Mouse (Mus musculus) ES-CJ7 (cell line): ENCODE data around the gene Tnrc18.
A peak's percentile ranks its signal among the peaks of the same experiment; 100 is the strongest.

ENCODE experiments used
- DNase-seq: peaks from one replicate; pipeline ENCODE4 v3.0.0; 2011; ENCODE audit warnings: low read depth, low spot score

Gene Tnrc18

GRCm38 (mm10) chr5:142776080-142776479 is 41.4 kb downstream of the Tnrc18 start:
- no peak for DNase-seq

- no peak for DNase-seq
These were observed 42.7 kb downstream of the Tnrc18 start for GRCm38 (mm10) chr5:142774771-142775170.

GRCm38 (mm10) chr5:142771964-142772363 is 45.5 kb downstream of the Tnrc18 start:
- no peak for DNase-seq

- no peak for DNase-seq
These were observed 46.4 kb downstream of the Tnrc18 start for GRCm38 (mm10) chr5:142771034-142771433.

- no peak for DNase-seq
These were observed 47.8 kb downstream of the Tnrc18 start for GRCm38 (mm10) chr5:142769641-142770040.

GRCm38 (mm10) chr5:142768352-142769267 is 48.9 kb downstream of the Tnrc18 start:
- peak; percentile 54 for DNase-seq

- peak; percentile 74 for DNase-seq
These were observed 49.5 kb downstream of the Tnrc18 start for GRCm38 (mm10) chr5:142767937-142768336.

GRCm38 (mm10) chr5:142766708-142767107 is 50.8 kb downstream of the Tnrc18 start:
- no peak for DNase-seq

- no peak for DNase-seq
These were observed 52.6 kb downstream of the Tnrc18 start for GRCm38 (mm10) chr5:142764889-142765288.

GRCm38 (mm10) chr5:142764306-142764705 is 53.2 kb downstream of the Tnrc18 start:
- DNase-seq = no peak

GRCm38 (mm10) chr5:142762082-142762807 is 55.2 kb downstream of the Tnrc18 start:
- no peak for DNase-seq

- DNase-seq = no peak
These were observed 56.0 kb downstream of the Tnrc18 start for GRCm38 (mm10) chr5:142761326-142761983.

- DNase-seq = no peak
These were observed 57.7 kb downstream of the Tnrc18 start for GRCm38 (mm10) chr5:142759786-142760185.

- DNase-seq = peak; percentile 44
These were observed 65.2 kb downstream of the Tnrc18 start for GRCm38 (mm10) chr5:142752241-142752640.

GRCm38 (mm10) chr5:142750173-142750572 is 67.3 kb downstream of the Tnrc18 start:
- no peak for DNase-seq

- no peak for DNase-seq
These were observed 70.3 kb downstream of the Tnrc18 start for GRCm38 (mm10) chr5:142747026-142747629.

- no peak for DNase-seq
These were observed 77.5 kb downstream of the Tnrc18 start for GRCm38 (mm10) chr5:142739941-142740340.

- no peak for DNase-seq
These were observed 85.5 kb downstream of the Tnrc18 start for GRCm38 (mm10) chr5:142731916-142732315.

- DNase-seq = no peak
These were observed 87.2 kb downstream of the Tnrc18 start for GRCm38 (mm10) chr5:142730295-142730694.

- DNase-seq = peak; percentile 52
These were observed 89.2 kb downstream of the Tnrc18 start for GRCm38 (mm10) chr5:142728301-142728700.

- no peak for DNase-seq
These were observed 90.7 kb downstream of the Tnrc18 start for GRCm38 (mm10) chr5:142726748-142727147.

- no peak for DNase-seq
These were observed 93.2 kb downstream of the Tnrc18 start for GRCm38 (mm10) chr5:142724265-142724664.
